Mouse (Mus musculus) hindbrain, embryonic 11.5 days (tissue): ENCODE measurements at regions not wholly inside any gene's neighbourhood (a gene's known extent, or its start where the extent isn't known, plus 50 kb on each side); places are given as distances from the start of the nearest gene placed in this dataset.

Experiments
- ATAC-seq: fragments of 200-750 bp; cut with Nextera tagmentation; 2 replicates; pipeline ENCODE4 v1.8.0; 2017; ENCODE audit warnings: mild to moderate bottlenecking, moderate TSS enrichment, moderate library complexity; ENCODE audit not compliant: low FRiP score
- DNase-seq: peaks from one replicate; pipeline ENCODE4 v3.0.0-alpha.2; 2015; ENCODE audit warnings: low spot score
- H3K27ac ChIP-seq: fragments of 300-500 bp; sonication (generic); 2 replicates; pipeline ENCODE4 v1.5.1; 2014; ENCODE audit warnings: mild to moderate bottlenecking, low read depth, low read length
- H3K27me3 ChIP-seq: fragments of 300-500 bp; sonication (generic); 2 replicates; pipeline ENCODE4 v1.6.1; 2014; ENCODE audit warnings: mild to moderate bottlenecking, low read length, moderate library complexity, mixed read lengths; ENCODE audit not compliant: control insufficient read depth, insufficient read depth
- H3K36me3 ChIP-seq: fragments of 300-500 bp; sonication (generic); 2 replicates; pipeline ENCODE4 v1.6.1; 2014; ENCODE audit warnings: mild to moderate bottlenecking, low read length, moderate library complexity, mixed read lengths; ENCODE audit not compliant: control insufficient read depth, insufficient read depth
- H3K4me1 ChIP-seq: fragments of 300-500 bp; sonication (generic); replicated peaks from 2 replicates; pipeline ENCODE4 v1.6.1; 2014; ENCODE audit warnings: low read length, mixed read lengths; ENCODE audit not compliant: control insufficient read depth, insufficient read depth
- H3K4me2 ChIP-seq: fragments of 300-500 bp; sonication (generic); replicated peaks from 2 replicates; pipeline ENCODE4 v1.6.1; 2014; ENCODE audit warnings: mild to moderate bottlenecking, low read depth, low read length
- H3K4me3 ChIP-seq: fragments of 300-500 bp; sonication (generic); 2 replicates; pipeline ENCODE4 v1.5.1; 2014; ENCODE audit warnings: low read depth, low read length
- H3K9ac ChIP-seq: fragments of 300-500 bp; sonication (generic); 2 replicates; pipeline ENCODE4 v1.6.1; 2014; ENCODE audit warnings: low read depth, low read length
- H3K9me3 ChIP-seq: fragments of 300-500 bp; sonication (generic); 2 replicates; pipeline ENCODE4 v1.6.1; 2016; ENCODE audit warnings: low read length; ENCODE audit not compliant: control insufficient read depth
- WGBS: fragments of 180-500 bp; shearing (Covaris S2); extraction: QIAGEN DNeasy Blood & Tissue Kit; methylation state at CpG from one replicate; pipeline ENCODE4 v1.1.7; 2014; 5-methylcytosine and 5-hydroxymethylcytosine counted together

GRCm38 (mm10) chr8:26725521-26725920, 251.6 kb upstream of the Zfp703 start:
- no peaks in the 10 kb centered on the region for H3K36me3 ChIP-seq
- H3K4me3 ChIP-seq: no peak overlapping the region
- no peak for DNase-seq
- H3K9me3 ChIP-seq: no peaks in the 10 kb centered on the region
- ATAC-seq: no peak
- no peak overlapping the region for H3K27ac ChIP-seq
- H3K4me2 ChIP-seq: no peak overlapping the region
- WGBS: 76% methylated on average over 7 of the region's 7 CpGs
- no peaks in the 10 kb centered on the region for H3K27me3 ChIP-seq
- no peak overlapping the region for H3K9ac ChIP-seq
- no peaks in the 10 kb centered on the region for H3K4me1 ChIP-seq

GRCm38 (mm10) chr8:26729351-26729750, 247.8 kb upstream of the Zfp703 start:
- Histone ChIP-seq H3K4me1 (no peaks in the 10 kb centered on the region), H3K9ac (no peak overlapping the region), H3K4me2 (no peak overlapping the region), H3K36me3 (no peaks in the 10 kb centered on the region), H3K4me3 (no peak overlapping the region), H3K27me3 (no peaks in the 10 kb centered on the region), H3K9me3 (no peaks in the 10 kb centered on the region), H3K27ac (no peak overlapping the region)
- ATAC-seq: no peak
- no peak for DNase-seq
- 85% methylated on average over 5 of the region's 5 CpGs for WGBS

GRCm38 (mm10) chr8:26731111-26731510, 246.0 kb upstream of the Zfp703 start:
- H3K4me2 ChIP-seq: no peak overlapping the region
- H3K27me3 ChIP-seq: no peaks in the 10 kb centered on the region
- no peaks in the 10 kb centered on the region for H3K9me3 ChIP-seq
- H3K27ac ChIP-seq: no peak overlapping the region
- H3K9ac ChIP-seq: no peak overlapping the region
- WGBS: 83% methylated on average over 2 of the region's 2 CpGs
- no peak for ATAC-seq
- H3K4me3 ChIP-seq: no peak overlapping the region
- DNase-seq: no peak
- no peaks in the 10 kb centered on the region for H3K4me1 ChIP-seq
- H3K36me3 ChIP-seq: no peaks in the 10 kb centered on the region

DNA sequence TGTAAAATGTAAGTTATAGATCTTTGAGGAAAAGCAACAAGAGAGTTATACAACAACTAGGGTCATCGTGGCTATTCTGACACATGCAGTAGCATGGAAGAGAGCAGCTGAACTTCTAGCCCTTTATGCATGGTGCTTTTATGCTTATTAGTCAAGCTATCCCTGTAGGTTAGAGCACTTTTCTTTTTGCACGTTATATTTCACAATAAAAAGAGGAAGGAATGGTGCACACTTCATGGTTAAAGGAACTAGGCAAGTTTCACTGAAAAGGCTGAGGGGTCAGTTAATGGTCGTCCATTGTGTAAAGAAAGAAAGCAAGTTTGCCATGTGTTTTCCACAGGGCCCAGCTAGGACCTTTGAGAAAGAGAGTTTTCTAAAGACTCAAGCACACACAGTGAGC, 232.7 kb upstream of the Zfp703 start:
- Histone ChIP-seq H3K27me3 (no peaks in the 10 kb centered on the region), H3K4me2 (no peak overlapping the region), H3K27ac (no peak overlapping the region), H3K9ac (no peak overlapping the region), H3K4me1 (no peaks in the 10 kb centered on the region), H3K9me3 (no peaks in the 10 kb centered on the region), H3K36me3 (no peaks in the 10 kb centered on the region), H3K4me3 (no peak overlapping the region)
- ATAC-seq (no peak), DNase-seq (no peak)
- 60% methylated on average over 3 of the region's 3 CpGs for WGBS

GRCm38 (mm10) chr8:26746811-26747210, 230.3 kb upstream of the Zfp703 start:
- Histone ChIP-seq H3K9ac (no peak overlapping the region), H3K4me3 (no peak overlapping the region), H3K27me3 (no peaks in the 10 kb centered on the region), H3K9me3 (no peaks in the 10 kb centered on the region), H3K4me1 (no peaks in the 10 kb centered on the region), H3K36me3 (no peaks in the 10 kb centered on the region), H3K4me2 (no peak overlapping the region), H3K27ac (no peak overlapping the region)
- DNase-seq: no peak
- peak; percentile 60; the same call in 1 of the 2 replicates for ATAC-seq
- 84% methylated on average over 3 of the region's 3 CpGs for WGBS

GRCm38 (mm10) chr8:26747241-26747972, 229.7 kb upstream of the Zfp703 start:
- Histone ChIP-seq H3K4me2 (no peak overlapping the region), H3K9me3 (no peaks in the 10 kb centered on the region), H3K27me3 (no peaks in the 10 kb centered on the region), H3K4me3 (no peak overlapping the region), H3K4me1 (no peaks in the 10 kb centered on the region), H3K9ac (no peak overlapping the region), H3K27ac (peak overlapping the region; percentile 27; the same call in 1 of the 2 replicates), H3K36me3 (no peaks in the 10 kb centered on the region)
- ATAC-seq (peak; percentile 60), DNase-seq (peak; percentile 31)
- 65% methylated on average over 19 of the region's 19 CpGs for WGBS

- Histone ChIP-seq H3K4me3 (no peak overlapping the region), H3K9ac (no peak overlapping the region), H3K9me3 (no peaks in the 10 kb centered on the region), H3K27ac (no peak overlapping the region), H3K27me3 (no peaks in the 10 kb centered on the region), H3K36me3 (no peaks in the 10 kb centered on the region), H3K4me1 (no peaks in the 10 kb centered on the region), H3K4me2 (no peak overlapping the region)
- 68% methylated on average over 10 of the region's 14 CpGs for WGBS
- peak; percentile 66 for ATAC-seq
- DNase-seq: peak; percentile 16
Measured at GRCm38 (mm10) chr8:26748161-26748971, 228.8 kb upstream of the Zfp703 start.

- 83% methylated on average over 1 of the region's 1 CpGs for WGBS
- Histone ChIP-seq H3K27ac (no peak overlapping the region), H3K27me3 (no peaks in the 10 kb centered on the region), H3K4me2 (no peak overlapping the region), H3K4me3 (no peak overlapping the region), H3K36me3 (no peaks in the 10 kb centered on the region), H3K9me3 (no peaks in the 10 kb centered on the region), H3K4me1 (no peaks in the 10 kb centered on the region), H3K9ac (no peak overlapping the region)
- no peak for DNase-seq
- ATAC-seq: no peak
Measured at GRCm38 (mm10) chr8:26748972-26749291, 228.2 kb upstream of the Zfp703 start.

DNA sequence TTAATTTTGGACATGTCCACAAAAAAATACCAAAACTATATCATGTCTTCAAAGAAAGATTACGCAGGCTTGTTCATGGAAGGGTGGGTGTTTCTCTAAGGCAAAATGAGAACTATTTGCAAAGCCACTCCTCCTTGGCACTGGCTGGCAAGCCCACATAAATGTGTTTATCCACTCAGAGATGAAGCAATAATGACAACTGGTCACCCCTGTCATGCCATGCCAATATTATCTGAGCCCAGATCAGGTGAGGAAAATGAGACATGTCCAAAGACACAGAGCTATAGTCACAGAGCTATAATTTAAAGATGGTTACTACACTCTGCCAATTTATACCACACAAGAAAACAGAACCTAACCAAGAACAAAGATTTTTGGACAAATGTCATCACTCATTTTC, 227.0 kb upstream of the Zfp703 start:
- Histone ChIP-seq H3K27me3 (no peaks in the 10 kb centered on the region), H3K9me3 (no peaks in the 10 kb centered on the region; the same call in 1 of the 2 replicates), H3K4me1 (no peaks in the 10 kb centered on the region), H3K36me3 (no peaks in the 10 kb centered on the region), H3K27ac (no peak overlapping the region), H3K4me2 (no peak overlapping the region), H3K9ac (no peak overlapping the region), H3K4me3 (no peak overlapping the region)
- ATAC-seq (no peak), DNase-seq (no peak)
- 94% methylated on average over 1 of the region's 1 CpGs for WGBS
